Mouse (Mus musculus): ENCODE data around the gene Myrip.

- no peak for TF ChIP-seq CTCF (IDR thresholded peaks at IDR 0.05; ENCODE audit: extremely low read depth, insufficient read depth, low read length)
- TF ChIP-seq POLR2A (IDR thresholded peaks at IDR 0.05; ENCODE audit: extremely low read depth, insufficient read depth, low read length) = no peak
Measured at GRCm38 (mm10) chr9:120409663-120410181, 108.4 kb downstream of the Myrip start.

All from cortical plate, adult 2 months (tissue).